Mouse (Mus musculus) left cerebral cortex, adult 18-20 months (tissue): ENCODE measurements around the gene Crbn. TPM values are rescaled to one million over a fixed set of nuclear protein-coding genes. Genes with fewer than 3 reads are reported as not detected.

Experiments used
- DNase-seq, 2 experiments: peaks; one replicate each; pipeline ENCODE4 v3.0.0; 2021 to 2022; ENCODE audit warnings: low spot score in 2 of 2, mixed read lengths in 1 of 2
- total RNA-seq, 2 experiments: library from RNA; stranded (reverse); gene quantifications; 2 replicates each; pipeline ENCODE4 v1.2.3; 2021

Gene Crbn
- total RNA-seq, 2 experiments from 2014 or later: 107 to 111 TPM

DNA sequence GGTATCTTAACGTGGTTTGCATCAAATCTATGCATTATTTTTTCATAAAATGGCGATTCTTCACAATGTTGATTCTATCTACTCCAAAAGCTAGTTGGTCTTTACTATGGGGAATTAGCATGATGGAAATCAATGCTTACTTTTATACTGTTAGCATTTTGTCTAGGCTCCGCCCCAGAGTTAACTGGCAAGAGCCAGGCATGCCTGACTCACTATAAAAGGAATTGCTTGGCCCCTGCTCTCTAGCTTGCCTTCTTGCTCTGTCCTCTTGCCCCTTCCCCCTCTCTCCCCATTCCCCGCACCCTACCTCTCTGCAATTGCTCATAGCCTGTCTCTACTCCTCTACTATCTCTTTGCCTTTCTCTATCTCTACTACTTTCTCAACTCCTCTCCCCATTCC is 33.1 kb downstream of the Crbn start:
- DNase-seq: no peak

DNA sequence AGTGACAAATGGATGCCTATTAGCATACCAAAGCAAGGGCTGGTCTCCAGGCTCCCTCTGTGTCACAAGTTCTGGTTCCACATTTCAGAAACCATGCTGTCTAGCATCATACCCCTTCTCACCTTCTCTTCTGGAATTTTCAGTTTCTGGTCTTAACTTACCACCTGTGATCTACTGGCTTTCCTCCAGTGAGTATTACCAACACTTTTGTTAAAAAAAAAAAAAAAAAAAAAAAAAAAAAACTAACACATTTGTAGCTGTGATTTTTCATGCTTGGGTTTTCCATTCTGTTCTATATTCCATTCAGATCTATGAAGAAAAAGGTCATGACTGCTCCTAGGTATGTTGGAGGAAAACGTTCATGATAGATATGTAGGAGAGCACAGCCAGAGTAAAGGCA is 34.0 kb downstream of the Crbn start:
- no peak for DNase-seq

DNA sequence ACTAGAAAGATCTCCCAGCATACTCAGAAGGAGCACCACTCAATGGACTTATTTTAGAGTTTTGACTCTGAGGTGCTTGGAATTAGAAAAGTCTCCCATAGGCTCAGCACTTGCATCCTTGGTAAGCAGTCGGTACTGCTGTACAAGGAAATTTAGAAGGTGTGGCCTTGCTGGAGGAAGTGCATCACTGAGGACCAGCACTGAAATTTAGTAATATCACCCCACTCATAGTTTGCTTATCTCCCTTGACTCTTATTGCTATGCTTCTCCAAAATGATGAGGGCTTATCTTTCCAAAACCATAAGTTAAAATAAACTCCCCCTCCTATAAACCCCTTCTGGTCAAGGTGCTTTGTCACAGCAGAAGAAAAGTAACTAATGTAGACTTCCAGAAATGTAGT is 38.4 kb downstream of the Crbn start:
- no peak for DNase-seq

DNA sequence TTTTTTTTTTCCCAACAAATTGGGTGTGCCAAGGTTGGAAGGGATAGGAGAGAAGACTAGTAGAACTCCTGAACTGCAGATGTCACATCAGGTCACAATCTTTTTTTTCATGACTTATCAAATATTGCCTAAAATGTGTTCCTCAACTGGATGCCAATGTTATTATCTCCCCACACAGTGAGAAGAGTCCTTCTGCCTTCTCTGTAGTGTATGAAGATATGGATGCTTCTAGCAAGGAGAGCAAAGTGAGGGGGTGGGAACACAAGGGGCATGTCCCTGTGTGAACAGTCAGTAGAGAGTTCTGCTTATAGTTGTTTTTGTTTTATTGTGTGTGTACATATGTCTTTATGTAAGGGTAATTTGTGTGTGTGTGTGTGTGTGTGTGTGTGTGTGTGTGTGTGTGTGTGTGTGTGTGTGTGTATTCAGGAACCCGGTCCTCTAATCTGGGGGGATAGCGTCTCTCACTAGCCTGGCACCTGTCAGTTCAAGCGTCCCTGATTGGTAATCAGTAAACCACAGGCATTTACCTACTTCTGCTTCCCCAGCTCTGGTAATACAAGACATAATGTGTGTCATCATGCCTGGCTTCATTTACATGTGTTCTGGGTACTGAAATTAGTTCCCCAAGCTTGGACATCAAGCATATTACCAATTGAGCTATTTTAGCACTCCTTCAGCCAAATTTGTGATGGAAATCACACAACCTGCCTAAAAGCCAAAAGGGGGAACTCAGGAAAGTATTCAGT is 39.2 kb downstream of the Crbn start:
- no peak for DNase-seq

DNA sequence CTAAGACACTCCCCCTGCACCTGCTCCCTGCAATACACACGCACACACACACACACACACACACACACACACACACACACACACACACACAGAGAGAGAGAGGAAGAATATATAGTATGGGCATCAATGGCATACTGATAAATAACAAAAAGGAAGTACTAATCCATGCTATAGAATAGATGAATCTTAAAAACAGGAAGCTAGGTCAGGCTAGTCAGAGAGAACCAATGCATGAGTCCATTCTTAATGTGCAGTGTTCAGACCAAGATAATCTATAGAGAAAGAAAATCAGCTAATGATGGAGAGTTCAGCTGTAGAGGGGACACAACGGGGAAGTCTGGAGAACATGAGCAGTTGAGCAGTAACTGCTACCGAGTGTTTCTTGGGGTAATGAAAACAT is 41.6 kb downstream of the Crbn start:
- DNase-seq: no peak

DNA sequence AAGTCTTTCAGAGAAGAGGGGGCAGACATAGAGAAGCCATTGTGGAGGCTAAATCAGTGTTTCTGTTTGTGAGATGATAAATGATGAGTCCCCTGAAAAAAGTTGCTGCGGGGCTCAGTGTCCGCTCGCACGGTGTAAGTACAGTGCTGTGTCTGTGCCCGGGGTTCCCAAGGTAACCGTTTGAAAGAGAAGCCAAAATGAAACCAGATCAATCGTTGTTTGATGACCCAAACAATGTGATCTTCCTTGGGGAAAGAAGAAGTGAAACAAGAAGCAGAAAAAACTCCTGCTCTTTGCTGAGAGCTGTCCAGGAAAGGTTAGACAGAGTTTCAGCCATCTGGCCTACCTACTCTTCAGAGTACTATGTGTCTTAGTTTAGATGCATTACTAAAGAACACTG is 49.6 kb downstream of the Crbn start:
- DNase-seq: no peak

DNA sequence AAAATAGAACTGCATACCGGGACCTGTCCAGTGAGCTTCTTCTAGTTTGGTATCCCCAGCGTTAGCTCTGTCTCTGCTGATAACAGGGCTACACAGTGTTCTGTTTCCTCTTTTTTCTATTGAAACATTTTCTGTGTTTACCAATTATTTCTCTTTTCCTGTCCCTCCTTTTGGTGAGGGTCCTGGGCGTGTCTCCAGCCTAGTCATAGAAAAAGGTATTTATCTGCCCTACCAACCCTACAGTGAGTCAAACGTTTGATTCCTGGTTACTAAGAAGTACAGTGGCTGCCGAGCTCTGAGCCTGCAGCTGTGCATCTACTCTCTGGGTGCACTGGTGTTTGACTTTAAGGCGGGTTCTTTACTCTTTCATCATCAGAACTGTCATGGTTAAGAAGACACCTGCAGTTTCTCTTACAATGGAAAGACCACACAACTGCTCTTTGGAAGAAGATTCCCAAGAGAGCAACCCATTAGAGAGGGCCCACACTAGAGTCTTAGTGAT is 50.9 kb downstream of the Crbn start, which contains the start of gene Il5ra:
Gene Il5ra (minus strand): TSS at position 151 of the 502 bp plus-strand sequence.
- DNase-seq: no peak

DNA sequence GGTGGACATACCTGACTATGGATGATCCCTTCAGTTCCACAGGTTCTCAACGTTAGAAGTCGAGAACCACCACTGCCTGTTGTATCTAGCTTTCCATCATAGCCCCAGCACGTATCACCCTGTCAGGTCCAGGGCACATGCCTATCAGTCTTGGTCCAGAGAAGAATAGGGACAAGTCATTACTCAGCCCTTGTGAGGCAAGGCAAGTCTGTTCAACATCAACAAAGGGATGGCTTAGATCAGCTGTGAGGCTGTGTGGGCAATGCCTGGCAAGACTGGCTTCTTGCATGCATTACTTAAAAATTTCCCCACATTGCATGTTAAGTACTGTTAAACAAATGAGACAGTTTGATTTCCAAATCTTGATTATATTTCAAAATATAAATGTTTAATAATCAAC is 52.1 kb downstream of the Crbn start:
- DNase-seq: no peak

DNA sequence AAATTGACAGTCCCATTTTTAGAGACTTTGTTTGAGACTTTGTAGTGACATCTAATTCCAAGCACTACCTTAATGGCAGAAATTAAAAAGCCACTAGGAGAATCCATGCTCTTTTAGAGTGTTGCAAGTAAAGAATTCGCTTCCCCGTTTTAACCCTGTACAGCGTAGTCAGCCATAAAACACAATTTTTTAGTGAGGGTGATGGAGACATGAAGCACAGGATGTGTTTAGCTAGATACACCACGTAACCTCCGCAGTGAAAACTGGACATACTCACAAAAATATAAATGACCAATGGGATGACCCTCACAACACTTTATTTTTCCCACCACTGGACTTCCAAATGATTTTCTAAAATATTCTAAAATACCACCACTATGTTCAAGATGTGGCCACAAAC is 52.6 kb downstream of the Crbn start:
- no peak for DNase-seq

DNA sequence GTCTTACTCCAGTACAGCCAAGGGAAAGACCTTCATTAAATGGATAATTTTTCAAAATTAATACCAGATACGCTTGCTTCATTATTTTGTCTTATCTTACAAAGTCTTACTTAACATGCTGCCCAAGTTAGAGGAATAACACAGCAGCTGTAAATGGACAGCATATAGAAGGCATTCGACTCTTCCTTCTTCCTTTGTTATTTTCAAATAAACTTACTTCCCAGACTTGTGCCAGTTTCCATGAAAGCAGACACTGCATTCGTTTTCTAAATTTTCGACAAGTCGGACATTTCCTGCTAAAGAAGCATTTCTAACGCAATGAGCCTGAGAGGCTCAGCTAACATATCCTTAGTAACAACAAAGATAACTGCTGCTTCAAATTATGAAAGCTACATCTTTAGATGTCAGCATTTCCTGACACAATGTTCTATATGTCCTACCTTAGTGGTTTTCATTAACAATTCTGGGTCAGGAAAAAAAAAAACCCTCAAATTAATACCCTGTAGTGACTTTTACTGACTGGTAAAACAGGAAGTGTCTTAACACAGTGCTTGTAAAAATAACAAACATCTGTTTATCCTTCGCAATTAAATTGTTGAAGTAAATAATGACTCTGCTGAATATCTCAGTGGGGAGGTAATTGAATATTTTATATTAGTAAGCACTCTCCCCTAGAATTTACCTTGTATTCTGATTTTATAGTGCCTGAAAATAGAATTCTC is 54.0 kb downstream of the Crbn start:
- DNase-seq: no peak

DNA sequence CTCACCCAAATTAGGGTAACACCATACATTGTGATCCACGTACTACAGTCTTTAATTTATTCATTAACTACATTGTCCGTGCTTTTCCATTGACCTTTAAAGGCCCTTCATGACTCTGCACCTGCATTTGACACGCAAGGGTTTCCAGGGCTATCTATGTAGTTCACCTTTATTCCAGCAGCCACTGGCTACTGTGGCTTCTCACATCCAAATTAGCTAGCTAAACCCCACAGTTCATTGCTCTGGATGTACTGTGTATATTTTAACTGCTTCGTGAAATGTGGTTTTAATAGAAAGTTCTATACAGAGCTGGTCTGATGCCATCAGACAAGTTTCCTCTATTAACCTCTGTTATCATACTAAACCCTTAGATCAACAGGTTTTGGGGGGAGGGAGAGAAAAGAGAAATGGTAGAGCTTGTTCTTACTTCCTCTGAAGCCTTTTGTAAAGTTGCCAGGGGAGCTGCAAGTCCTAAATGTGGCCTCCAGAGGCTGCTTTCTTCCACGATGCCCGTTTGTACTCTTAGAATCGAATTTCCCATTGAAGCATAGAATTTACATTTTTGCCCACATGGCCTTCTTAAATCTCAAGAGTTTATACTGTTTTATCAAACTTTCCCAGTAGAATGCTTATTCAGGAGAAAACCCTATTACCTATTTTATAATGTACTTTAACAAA is 56.2 kb downstream of the Crbn start:
- DNase-seq: no peak

DNA sequence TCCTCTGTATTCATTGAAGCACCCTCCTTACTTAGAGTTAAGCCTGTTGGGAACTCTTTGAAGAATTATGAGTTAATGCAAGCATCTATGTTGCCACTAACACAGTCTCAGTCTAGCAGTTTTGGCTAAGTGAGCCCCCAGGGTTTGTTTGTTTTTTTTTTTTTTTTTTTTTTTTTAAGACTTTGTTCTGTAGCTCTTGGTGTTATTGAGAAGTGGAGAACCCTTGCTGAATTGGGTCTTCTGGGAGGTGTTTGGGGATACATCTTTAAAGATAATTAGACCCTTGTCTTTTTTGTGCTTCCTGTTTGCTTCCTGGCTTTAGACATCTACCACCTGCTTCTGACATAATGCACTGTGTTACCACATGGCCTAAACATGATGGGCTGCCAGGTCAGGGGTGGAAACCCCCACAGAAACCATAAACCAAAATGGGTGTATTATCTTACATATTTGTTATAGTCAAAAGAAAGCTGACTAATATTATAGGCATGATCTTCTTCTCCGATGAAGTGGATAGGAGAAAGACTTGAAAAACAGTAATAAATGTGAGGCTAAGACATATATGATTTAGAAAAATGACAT is 59.5 kb downstream of the Crbn start:
- no peak for DNase-seq

DNA sequence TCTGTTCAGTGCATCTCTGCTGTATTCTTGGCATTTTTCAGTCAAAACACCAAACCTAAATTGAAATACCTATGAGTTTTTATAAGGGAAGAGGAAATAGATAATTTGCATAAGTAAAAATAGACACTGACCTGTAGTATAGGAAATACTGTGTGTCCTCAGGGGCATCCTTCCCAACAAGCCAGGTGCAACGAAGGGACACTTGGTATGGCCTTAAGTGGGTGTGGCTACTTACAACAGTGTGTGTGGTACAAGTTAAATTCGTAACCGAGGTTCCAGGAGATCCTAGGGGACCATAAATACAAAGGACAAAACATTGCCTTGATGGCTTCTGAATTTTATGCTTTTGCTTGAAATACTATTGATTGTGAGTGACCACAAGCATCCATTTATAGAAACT is 61.6 kb downstream of the Crbn start:
- DNase-seq: no peak

DNA sequence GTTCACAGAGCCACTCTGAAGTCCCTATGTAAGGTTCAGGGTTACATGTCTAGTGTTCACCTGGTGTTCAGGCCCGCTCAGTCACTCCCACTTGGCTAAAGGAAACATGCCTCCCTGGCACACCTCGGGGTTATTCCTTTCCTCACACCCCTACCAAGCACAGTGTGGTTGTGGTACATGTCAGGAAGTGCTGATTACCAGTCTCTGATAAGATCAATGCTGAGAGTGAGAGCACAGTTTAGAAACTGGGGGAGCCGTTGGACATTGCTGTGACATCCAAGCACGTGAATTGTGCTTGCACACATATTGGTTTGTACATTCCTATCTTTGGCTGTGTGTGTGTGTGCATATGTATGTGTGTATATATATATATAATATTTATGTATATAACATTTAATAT is 67.3 kb downstream of the Crbn start:
- DNase-seq: no peak

Other genes starting within 250 kb of the Crbn start
- gene Il5ra, start 51.0 kb downstream of the Crbn start, total RNA-seq: not detected
- 10 to 100 TPM; 51.4 to 55.0 TPM for gene Trnt1, start 31.0 kb downstream of the Crbn start, total RNA-seq